Mouse (Mus musculus) cerebellum, adult 2 months (tissue): ENCODE measurements around the gene Nup133. TPM values are rescaled to one million over a fixed set of nuclear protein-coding genes. Genes with fewer than 3 reads are reported as not detected.

Experiments used
- DNase-seq, 2 experiments: peaks; one replicate each; pipeline ENCODE4 v3.0.0; 2021
- H3K27ac ChIP-seq: fragments of 200-500 bp; 2 replicates; pipeline ENCODE4 v1.5.1; 2012; ENCODE audit warnings: low read length, control low read depth, inconsistent platforms; ENCODE audit not compliant: insufficient read depth
- H3K27me3 ChIP-seq: fragments of 200-500 bp; 2 replicates; pipeline ENCODE4 v1.6.1; 2012; ENCODE audit warnings: inconsistent platforms, mild to moderate bottlenecking, low read length, moderate library complexity; ENCODE audit not compliant: control insufficient read depth, insufficient read depth
- H3K4me1 ChIP-seq: fragments of 200-500 bp; 2 replicates; pipeline ENCODE4 v1.6.1; 2011; ENCODE audit warnings: low read length; ENCODE audit not compliant: control insufficient read depth, insufficient read depth
- H3K4me3 ChIP-seq: fragments of 200-500 bp; replicated peaks from 2 replicates; pipeline ENCODE3; 2011; ENCODE audit warnings: mild to moderate bottlenecking, low read depth, low read length, control low read depth; ENCODE audit not compliant: insufficient read depth
- CTCF ChIP-seq: fragments of 200-500 bp; IDR thresholded peaks from 2 replicates; pipeline ENCODE4 v1.5.1; 2011; ENCODE audit warnings: low read depth, mild to moderate bottlenecking, control low read depth, low read length, moderate library complexity, borderline replicate concordance; ENCODE audit not compliant: insufficient read depth
- POLR2A ChIP-seq: fragments of 200-500 bp; IDR thresholded peaks from 2 replicates; pipeline ENCODE4 v1.6.1; 2011; ENCODE audit warnings: low read length, control low read depth, borderline replicate concordance; ENCODE audit not compliant: insufficient read depth
- WGBS: fragments of 180-500 bp; shearing (Covaris S2); methylation state at CpG from one replicate; pipeline ENCODE4 v1.1.7; 2018; 5-methylcytosine and 5-hydroxymethylcytosine counted together
- polyA plus RNA-seq: library from polyadenylated mRNA; depleted of rRNA; stranded (reverse); fragments of >200 nt; gene quantifications from 2 replicates; pipeline ENCODE4 v1.2.3, GENCODE M21; 2012

Gene Nup133
- polyA plus RNA-seq, 1 experiment = 21.8 TPM

DNA sequence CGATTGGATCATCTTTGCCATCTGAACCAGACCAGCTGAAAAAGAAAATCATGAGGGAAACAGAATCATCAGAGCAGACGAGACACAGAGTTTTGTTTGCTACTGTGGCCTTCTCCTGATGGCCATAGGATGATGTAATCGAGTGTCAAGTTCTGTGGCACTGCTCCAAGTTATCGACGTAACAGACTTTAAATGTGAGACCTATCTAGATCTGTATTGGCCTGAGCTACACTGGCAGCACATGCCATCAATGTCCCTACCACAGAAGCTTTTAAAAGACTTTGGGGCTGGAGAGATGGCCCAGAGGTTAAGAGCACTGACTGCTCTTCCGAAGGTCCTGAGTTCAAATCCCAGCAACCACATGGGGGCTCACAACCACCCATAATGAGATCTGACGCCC is 46.4 kb downstream of the Nup133 start:
- DNase-seq = no peak
- peaks cover 13% of the 10 kb centered on the region for H3K4me1 ChIP-seq
- no peak overlapping the region for H3K4me3 ChIP-seq
- 82% methylated on average over 7 of the region's 7 CpGs for WGBS
- TF ChIP-seq CTCF (no peak), POLR2A (no peak)
- H3K27ac ChIP-seq = no peak overlapping the region
- H3K27me3 ChIP-seq = no peaks in the 10 kb centered on the region

DNA sequence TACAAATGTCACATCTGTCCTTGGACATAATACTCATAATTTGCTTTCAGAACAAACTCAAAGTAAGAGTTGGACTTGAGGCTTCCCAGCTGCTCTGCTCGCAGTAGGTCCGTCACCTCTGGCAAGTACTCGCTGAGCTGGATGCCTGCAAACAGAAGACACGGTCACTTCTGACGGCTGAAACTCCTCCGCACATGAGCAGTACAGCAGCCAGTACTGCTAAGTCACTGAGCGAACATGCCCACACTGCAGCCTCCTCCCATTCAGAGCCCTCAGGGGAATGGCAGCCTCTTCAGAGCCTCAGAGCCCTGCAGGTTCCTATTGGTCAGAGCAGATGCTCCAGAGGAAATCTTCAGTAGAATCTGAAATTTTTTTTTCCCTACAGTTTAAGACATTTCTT is 49.7 kb downstream of the Nup133 start:
- TF ChIP-seq CTCF = no peak
- no peak for TF ChIP-seq POLR2A
- Histone ChIP-seq H3K27me3 (no peaks in the 10 kb centered on the region), H3K27ac (no peak overlapping the region), H3K4me3 (no peak overlapping the region), H3K4me1 (peaks cover 34% of the 10 kb centered on the region)
- WGBS = 84% methylated on average over 7 of the region's 7 CpGs
- no peak for DNase-seq

DNA sequence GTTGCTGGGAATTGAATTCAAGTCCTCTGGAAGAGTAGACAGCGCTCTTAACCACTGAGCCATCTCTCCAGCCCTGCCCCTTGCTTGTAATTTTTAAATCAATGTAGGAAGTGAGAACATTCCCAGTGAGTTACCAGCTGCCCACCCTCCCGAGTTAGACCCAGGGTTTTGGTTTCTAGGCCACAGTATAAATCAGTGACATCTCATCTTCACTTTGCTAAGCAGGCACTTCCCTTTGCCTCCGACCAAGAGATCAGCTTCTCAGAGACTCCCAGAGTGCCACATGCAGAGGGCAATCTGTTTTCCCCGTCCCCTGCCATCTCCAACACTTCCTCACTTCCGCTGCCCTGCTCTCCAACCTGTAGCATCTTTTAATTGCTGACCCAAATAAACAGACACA is 50.5 kb downstream of the Nup133 start:
- no peaks in the 10 kb centered on the region for H3K27me3 ChIP-seq
- no peak overlapping the region for H3K4me3 ChIP-seq
- TF ChIP-seq CTCF (peak; percentile 30; the same call in 1 of the 2 replicates), POLR2A (no peak)
- 23% methylated on average over 5 of the region's 5 CpGs for WGBS
- peak overlapping the region; percentile 50 for H3K27ac ChIP-seq
- DNase-seq = peak; percentile 45 to 59
- peaks cover 34% of the 10 kb centered on the region for H3K4me1 ChIP-seq

DNA sequence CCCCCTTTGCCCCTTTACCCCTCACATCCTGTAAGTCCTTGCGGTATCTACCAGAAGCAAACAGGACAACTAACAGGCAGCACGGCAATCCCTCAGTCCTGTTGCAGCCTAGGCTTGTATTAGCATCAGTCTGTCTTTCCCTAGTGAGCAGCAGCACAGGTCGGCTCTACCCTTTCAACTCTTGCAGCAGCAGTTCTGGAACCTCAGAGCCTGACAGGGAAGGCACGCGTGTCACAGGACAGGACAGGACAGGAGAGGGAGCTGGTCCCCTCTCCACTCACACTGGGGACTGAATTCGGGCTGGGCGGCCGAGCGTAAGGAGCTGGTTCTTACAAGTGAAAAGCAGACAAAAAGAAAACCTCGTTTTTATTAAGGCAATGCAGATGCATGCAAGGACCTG is 52.3 kb downstream of the Nup133 start:
- H3K27ac ChIP-seq = no peak overlapping the region
- no peaks in the 10 kb centered on the region for H3K27me3 ChIP-seq
- WGBS = 75% methylated on average over 10 of the region's 10 CpGs
- no peak overlapping the region for H3K4me3 ChIP-seq
- DNase-seq = no peak
- H3K4me1 ChIP-seq = peaks cover 37% of the 10 kb centered on the region
- TF ChIP-seq CTCF = no peak
- no peak for TF ChIP-seq POLR2A

DNA sequence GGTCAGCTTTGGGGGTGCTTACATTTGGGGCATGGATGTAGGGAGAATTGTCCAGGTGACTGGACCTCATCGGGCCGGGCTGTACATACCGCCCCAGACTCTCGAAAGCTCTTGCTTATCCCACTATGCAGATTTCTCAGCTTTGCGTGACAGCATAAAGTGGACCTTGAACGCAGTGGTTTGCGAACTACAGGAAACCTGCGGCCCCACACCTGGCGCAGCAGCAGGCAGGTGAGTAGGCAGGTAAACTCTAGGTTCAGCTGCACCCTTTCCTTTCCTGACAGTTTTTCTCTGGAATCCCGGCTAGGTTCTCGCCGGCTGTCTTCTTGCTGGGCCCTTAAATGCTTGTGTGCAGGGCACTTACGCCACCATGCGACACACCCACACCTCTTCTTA is 52.7 kb downstream of the Nup133 start:
- DNase-seq = peak in 1 of 2 experiments; percentile 25
- 83% methylated on average over 14 of the region's 14 CpGs for WGBS
- H3K27me3 ChIP-seq = no peaks in the 10 kb centered on the region
- no peak overlapping the region for H3K4me3 ChIP-seq
- TF ChIP-seq CTCF (no peak), POLR2A (no peak)
- H3K4me1 ChIP-seq = peaks cover 37% of the 10 kb centered on the region
- H3K27ac ChIP-seq = no peak overlapping the region

DNA sequence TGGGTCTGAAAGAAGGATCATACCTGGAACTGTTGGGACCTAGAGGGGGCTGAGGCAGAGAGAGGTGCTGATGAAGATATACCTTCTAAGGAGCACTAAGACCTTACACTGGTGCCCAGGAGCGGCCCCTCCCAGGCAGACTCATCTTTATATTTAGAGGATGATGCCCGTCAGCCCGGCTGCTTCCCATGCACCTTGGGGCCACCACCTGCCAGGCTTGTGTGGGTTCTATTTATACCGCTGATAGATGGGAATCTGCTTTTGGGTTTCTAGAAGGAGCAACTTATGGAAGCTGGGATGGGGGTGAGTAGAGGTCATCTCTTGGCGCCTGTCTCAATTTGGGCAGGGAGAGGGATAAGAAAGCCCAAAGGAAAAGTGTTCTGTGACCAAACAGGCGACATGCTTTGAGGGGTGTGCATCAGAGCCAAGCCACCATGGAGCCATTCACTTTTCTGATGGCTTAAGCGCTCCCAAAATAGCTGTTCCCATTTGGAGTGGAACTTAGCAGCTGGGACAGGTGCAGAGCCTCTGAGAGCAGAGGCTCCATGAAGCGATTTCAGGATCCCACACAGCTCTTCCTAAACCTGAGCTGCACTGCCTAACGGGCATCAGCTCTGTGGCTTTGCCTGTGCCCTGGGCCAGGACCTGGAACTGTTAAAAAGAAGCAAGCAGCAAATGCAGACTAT is 53.2 kb downstream of the Nup133 start:
- DNase-seq = peak; percentile 50 to 66
- H3K27ac ChIP-seq = peak overlapping the region; percentile 36
- TF ChIP-seq POLR2A (no peak), CTCF (no peak)
- H3K4me3 ChIP-seq = no peak overlapping the region
- WGBS = 18% methylated on average over 9 of the region's 9 CpGs
- H3K27me3 ChIP-seq = no peaks in the 10 kb centered on the region
- H3K4me1 ChIP-seq = peaks cover 37% of the 10 kb centered on the region

DNA sequence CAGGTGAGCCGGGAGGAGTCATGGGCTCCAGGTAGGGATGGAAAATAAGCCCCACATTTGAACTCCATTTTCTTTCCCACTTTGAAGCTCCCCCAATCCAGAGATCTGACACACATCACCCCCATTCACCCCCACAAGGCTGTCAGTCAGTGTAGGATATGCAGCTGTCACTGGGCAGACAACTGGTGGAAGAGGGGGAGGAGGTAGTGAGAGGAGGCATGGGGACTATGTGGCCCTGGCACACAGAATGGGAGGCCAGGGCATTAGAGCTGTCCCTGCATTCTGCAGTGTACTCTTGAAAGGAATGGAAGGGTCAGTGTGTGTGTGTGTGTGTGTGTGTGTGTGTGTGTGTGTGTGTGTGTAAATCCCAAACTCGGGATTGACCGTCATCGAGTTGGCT is 53.8 kb downstream of the Nup133 start:
- peaks cover 37% of the 10 kb centered on the region for H3K4me1 ChIP-seq
- 58% methylated on average over 4 of the region's 4 CpGs for WGBS

DNA sequence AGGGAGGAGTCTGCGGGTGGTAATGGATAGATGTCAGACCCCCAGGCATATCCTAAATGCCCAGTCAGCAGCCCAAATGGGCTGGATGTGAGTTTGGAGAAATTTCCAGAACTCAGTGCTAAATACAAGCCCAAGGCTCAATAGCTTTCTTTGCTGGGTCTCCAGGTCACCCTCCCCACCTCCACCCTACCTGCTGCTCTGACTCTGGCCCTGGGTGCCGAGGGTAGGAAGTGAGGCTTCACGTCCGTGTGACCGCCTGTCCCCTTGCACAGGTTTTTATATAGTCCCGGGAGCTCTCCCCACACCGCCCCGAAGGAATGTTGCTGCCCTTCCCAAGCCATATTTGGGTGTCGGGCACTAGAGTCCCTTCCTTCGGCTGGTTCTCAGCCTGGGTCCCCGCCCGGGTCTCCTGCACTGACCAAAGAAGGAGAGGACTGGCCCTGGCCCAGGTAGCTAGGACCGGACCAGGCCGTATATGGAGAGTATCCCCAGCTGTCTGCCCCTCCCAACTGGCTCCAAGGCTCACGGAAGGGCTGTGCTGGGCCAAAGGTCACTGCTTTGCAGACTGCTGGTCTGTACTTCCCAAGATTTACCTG is 54.5 kb downstream of the Nup133 start, which contains the start of gene Acta1:
Gene Acta1 (minus strand): TSS at position 250 of the 596 bp plus-strand sequence.
- peak in 1 of 2 experiments; percentile 27 for DNase-seq
- peak within 1 kb of the TSS; percentile 36 for H3K27ac ChIP-seq
- WGBS = 72% methylated on average over 15 of the region's 15 CpGs
- TF ChIP-seq CTCF = no peak
- TF ChIP-seq POLR2A = no peak
- H3K27me3 ChIP-seq = no peaks in the 10 kb centered on the region
- H3K4me1 ChIP-seq = peaks cover 37% of the 10 kb centered on the region
- H3K4me3 ChIP-seq = no peak within 1 kb of the TSS

More for the DNA sequence above, 53.8 kb downstream of the Nup133 start:
- H3K27ac ChIP-seq = peak overlapping the region; percentile 36
- DNase-seq = no peak
- TF ChIP-seq POLR2A = no peak
- TF ChIP-seq CTCF = no peak
- no peaks in the 10 kb centered on the region for H3K27me3 ChIP-seq
- no peak overlapping the region for H3K4me3 ChIP-seq
